Mouse (Mus musculus) forebrain, embryonic 16.5 days (tissue): ENCODE data around the gene Stk24. TPM values are rescaled to one million over a fixed set of nuclear protein-coding genes. Genes with fewer than 3 reads are reported as not detected.

Source experiments
- ATAC-seq: fragments of 200-750 bp; cut with Nextera tagmentation; 2 replicates; pipeline ENCODE4 v1.8.0; 2017; ENCODE audit warnings: mild to moderate bottlenecking, moderate library complexity
- H3K27ac ChIP-seq: fragments of 300-500 bp; sonication (generic); 2 replicates; pipeline ENCODE4 v1.5.1; 2014; ENCODE audit warnings: low read length, control low read depth
- H3K27me3 ChIP-seq: fragments of 300-500 bp; sonication (generic); replicated peaks from 2 replicates; pipeline ENCODE4 v1.6.1; 2014; ENCODE audit warnings: low read length; ENCODE audit not compliant: control insufficient read depth, insufficient read depth
- H3K36me3 ChIP-seq: fragments of 300-500 bp; sonication (generic); 2 replicates; pipeline ENCODE4 v1.6.1; 2014; ENCODE audit not compliant: control insufficient read depth, insufficient read depth
- H3K4me1 ChIP-seq: fragments of 300-500 bp; sonication (generic); replicated peaks from 2 replicates; pipeline ENCODE4 v1.6.1; 2014; ENCODE audit warnings: low read length; ENCODE audit not compliant: control insufficient read depth, insufficient read depth
- H3K4me2 ChIP-seq: fragments of 300-500 bp; sonication (generic); 2 replicates; pipeline ENCODE4 v1.6.1; 2014; ENCODE audit warnings: mild to moderate bottlenecking, low read length, control low read depth
- H3K4me3 ChIP-seq: fragments of 300-500 bp; sonication (generic); replicated peaks from 2 replicates; pipeline ENCODE4 v1.5.1; 2014; ENCODE audit warnings: mild to moderate bottlenecking, low read length, control low read depth
- H3K9ac ChIP-seq: fragments of 300-500 bp; sonication (generic); replicated peaks from 2 replicates; pipeline ENCODE4 v1.6.1; 2014; ENCODE audit warnings: low read depth, low read length, control low read depth
- H3K9me3 ChIP-seq: fragments of 300-500 bp; sonication (generic); 2 replicates; pipeline ENCODE4 v1.6.1; 2016; ENCODE audit warnings: low read length; ENCODE audit not compliant: control insufficient read depth
- WGBS: fragments of 180-500 bp; shearing (Covaris S2); extraction: QIAGEN DNeasy Blood & Tissue Kit; methylation state at CpG from one replicate; pipeline ENCODE4 v1.1.7; 2014; 5-methylcytosine and 5-hydroxymethylcytosine counted together
- polyA plus RNA-seq: library from polyadenylated mRNA; unstranded; fragments of >200 nt; fragmentation: Nextera tagmentation; extraction: Ambion mirVana; gene quantifications from 2 replicates; pipeline ENCODE4 v1.2.1, GENCODE M21; 2015

The Stk24 gene
- polyA plus RNA-seq, 1 experiment from 2014 or later = 20.5 TPM

DNA sequence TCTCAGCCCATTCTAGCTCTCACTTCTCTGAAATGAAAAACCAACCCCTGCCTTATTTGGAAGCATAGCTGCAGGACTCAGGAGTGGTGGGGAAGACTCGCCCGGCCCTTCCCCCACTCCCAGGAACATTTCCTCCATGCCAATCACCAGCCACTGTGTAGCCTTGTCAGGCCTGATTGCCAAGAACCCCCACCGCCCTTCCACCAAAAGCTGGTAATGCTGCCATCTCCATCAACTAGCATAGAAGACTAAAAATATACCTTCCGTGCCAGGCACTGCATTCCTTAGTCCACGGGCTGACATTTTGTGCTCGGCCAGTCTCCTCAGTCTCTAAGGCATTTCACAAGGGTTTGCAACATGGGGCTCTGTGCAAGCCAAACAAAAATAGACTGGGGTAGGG lies 109.3 kb downstream of the Stk24 start:
- Histone ChIP-seq H3K9ac (no peak overlapping the region), H3K4me3 (no peak overlapping the region), H3K4me1 (no peaks in the 10 kb centered on the region), H3K9me3 (no peaks in the 10 kb centered on the region), H3K27me3 (no peaks in the 10 kb centered on the region), H3K4me2 (no peak overlapping the region), H3K36me3 (peaks cover 2% of the 10 kb centered on the region; the same call in 1 of the 2 replicates), H3K27ac (no peak overlapping the region)
- ATAC-seq = no peak
- 84% methylated on average over 6 of the region's 6 CpGs for WGBS

DNA sequence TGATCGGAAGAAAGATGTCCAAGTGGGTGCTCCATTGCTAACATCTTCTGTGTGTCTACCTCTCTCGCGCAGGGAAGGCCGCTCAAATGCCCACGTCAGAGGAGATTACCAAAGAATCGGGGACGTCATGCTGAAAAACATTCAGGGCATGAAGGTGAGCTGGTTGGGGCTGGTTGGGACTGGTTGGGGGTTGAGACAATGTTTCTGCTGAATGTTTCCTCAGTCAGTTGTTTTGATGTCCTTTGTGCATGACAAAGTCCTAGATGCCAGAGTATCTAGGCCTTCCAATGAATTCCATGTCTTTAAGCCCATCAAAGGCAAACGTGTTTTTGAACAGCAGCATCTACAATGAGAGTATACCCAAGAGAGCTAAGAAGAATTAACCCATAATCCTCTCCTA lies 112.0 kb downstream of the Stk24 start:
- no peaks in the 10 kb centered on the region for H3K4me1 ChIP-seq
- no peak overlapping the region for H3K27ac ChIP-seq
- H3K9me3 ChIP-seq = no peaks in the 10 kb centered on the region
- ATAC-seq = no peak
- H3K4me2 ChIP-seq = no peak overlapping the region
- no peaks in the 10 kb centered on the region for H3K27me3 ChIP-seq
- peaks cover under 1% of the 10 kb centered on the region; the same call in 1 of the 2 replicates for H3K36me3 ChIP-seq
- WGBS = 91% methylated on average over 8 of the region's 8 CpGs
- no peak overlapping the region for H3K4me3 ChIP-seq
- H3K9ac ChIP-seq = no peak overlapping the region

GRCm38 (mm10) chr14:121264453-121264852 lies 115.4 kb downstream of the Stk24 start:
- WGBS = 89% methylated on average over 6 of the region's 6 CpGs
- H3K9me3 ChIP-seq = no peaks in the 10 kb centered on the region
- no peak overlapping the region for H3K4me3 ChIP-seq
- H3K4me1 ChIP-seq = no peaks in the 10 kb centered on the region
- no peaks in the 10 kb centered on the region for H3K27me3 ChIP-seq
- H3K36me3 ChIP-seq = no peaks in the 10 kb centered on the region
- no peak for ATAC-seq
- H3K9ac ChIP-seq = no peak overlapping the region
- H3K27ac ChIP-seq = no peak overlapping the region
- H3K4me2 ChIP-seq = no peak overlapping the region

- Histone ChIP-seq H3K9me3 (no peaks in the 10 kb centered on the region), H3K27ac (no peak overlapping the region), H3K27me3 (no peaks in the 10 kb centered on the region), H3K36me3 (no peaks in the 10 kb centered on the region), H3K4me1 (no peaks in the 10 kb centered on the region), H3K4me3 (no peak overlapping the region), H3K9ac (no peak overlapping the region), H3K4me2 (no peak overlapping the region)
- ATAC-seq = no peak
- 83% methylated on average over 2 of the region's 2 CpGs for WGBS
Measured at GRCm38 (mm10) chr14:121263912-121264311, 115.9 kb downstream of the Stk24 start.

DNA sequence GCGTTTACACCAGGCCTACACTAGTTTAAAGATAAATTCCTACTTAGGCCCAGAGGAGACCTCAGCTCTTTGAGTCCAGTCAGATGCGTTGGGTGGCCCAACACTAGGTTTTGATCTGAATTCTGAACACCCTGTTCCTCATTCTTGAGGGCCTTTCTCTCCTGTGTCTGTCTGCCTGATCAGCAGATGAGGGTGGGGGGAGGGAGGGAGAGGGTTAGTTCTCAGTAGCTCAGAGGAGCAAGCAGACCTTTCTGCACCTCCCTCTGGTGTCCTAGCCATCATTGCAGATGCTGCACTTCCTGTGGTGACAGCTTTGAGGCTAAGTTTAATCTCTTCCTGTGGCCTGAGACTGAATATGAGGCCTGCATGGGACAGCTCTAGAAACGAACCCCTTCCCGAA lies 117.2 kb downstream of the Stk24 start:
- no peaks in the 10 kb centered on the region for H3K36me3 ChIP-seq
- no peak overlapping the region for H3K27ac ChIP-seq
- no peak for ATAC-seq
- no peak overlapping the region for H3K9ac ChIP-seq
- H3K4me3 ChIP-seq = no peak overlapping the region
- 72% methylated on average over 4 of the region's 4 CpGs for WGBS
- H3K27me3 ChIP-seq = no peaks in the 10 kb centered on the region
- H3K4me1 ChIP-seq = no peaks in the 10 kb centered on the region
- no peaks in the 10 kb centered on the region for H3K9me3 ChIP-seq
- H3K4me2 ChIP-seq = no peak overlapping the region

DNA sequence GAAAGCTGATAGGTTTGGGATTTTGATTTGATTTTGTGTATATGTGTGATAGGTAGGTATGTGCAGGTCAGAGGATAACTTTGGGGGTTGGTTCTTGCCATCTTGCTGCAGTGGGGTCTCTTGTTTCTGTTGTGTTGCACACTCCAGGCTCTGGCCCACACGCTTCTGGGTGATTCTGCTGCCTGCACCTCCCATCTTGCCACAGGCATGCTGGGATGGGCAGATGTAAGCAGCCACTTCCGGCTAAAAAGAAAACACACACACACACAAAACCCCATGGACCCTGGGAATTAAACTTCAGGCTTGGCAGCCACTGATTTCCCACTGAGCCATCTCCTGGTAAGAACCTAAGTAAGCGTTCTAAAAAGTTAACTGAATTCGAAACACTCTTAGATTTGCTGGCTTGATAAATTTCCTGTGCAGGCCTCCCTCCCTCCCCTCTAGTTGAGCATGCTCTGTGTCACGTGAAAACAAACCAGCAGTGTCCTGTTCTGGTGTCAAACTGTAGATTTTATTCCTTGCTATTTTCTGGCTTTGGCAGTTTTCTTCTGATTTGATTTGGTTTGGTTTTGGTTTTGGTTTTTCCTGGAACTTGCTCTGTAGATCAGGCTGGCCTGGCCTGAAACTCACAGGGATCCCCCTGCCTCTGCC lies 118.5 kb downstream of the Stk24 start:
- Histone ChIP-seq H3K9ac (no peak overlapping the region), H3K4me3 (no peak overlapping the region), H3K36me3 (no peaks in the 10 kb centered on the region), H3K4me2 (no peak overlapping the region), H3K27me3 (no peaks in the 10 kb centered on the region), H3K27ac (no peak overlapping the region), H3K9me3 (no peaks in the 10 kb centered on the region), H3K4me1 (no peaks in the 10 kb centered on the region)
- 81% methylated on average over 5 of the region's 5 CpGs for WGBS
- ATAC-seq = no peak

- peak; percentile 75 for ATAC-seq
- no peaks in the 10 kb centered on the region for H3K36me3 ChIP-seq
- H3K27me3 ChIP-seq = no peaks in the 10 kb centered on the region
- H3K27ac ChIP-seq = no peak overlapping the region
- WGBS = 49% methylated on average over 7 of the region's 7 CpGs
- H3K9me3 ChIP-seq = no peaks in the 10 kb centered on the region
- no peak overlapping the region for H3K4me2 ChIP-seq
- no peak overlapping the region for H3K4me3 ChIP-seq
- H3K4me1 ChIP-seq = no peaks in the 10 kb centered on the region
- H3K9ac ChIP-seq = no peak overlapping the region
Measured at GRCm38 (mm10) chr14:121259789-121260188, 120.0 kb downstream of the Stk24 start.

GRCm38 (mm10) chr14:121259332-121259731 lies 120.5 kb downstream of the Stk24 start:
- ATAC-seq = peak; percentile 18; the same call in 1 of the 2 replicates
- no peak overlapping the region for H3K4me2 ChIP-seq
- H3K27me3 ChIP-seq = no peaks in the 10 kb centered on the region
- H3K4me3 ChIP-seq = no peak overlapping the region
- H3K36me3 ChIP-seq = no peaks in the 10 kb centered on the region
- WGBS = 66% methylated on average over 11 of the region's 11 CpGs
- H3K9ac ChIP-seq = no peak overlapping the region
- H3K27ac ChIP-seq = 0 out of 2 replicates have a peak overlapping the region, but pooled peaks have one; percentile 20
- no peaks in the 10 kb centered on the region for H3K4me1 ChIP-seq
- H3K9me3 ChIP-seq = no peaks in the 10 kb centered on the region

DNA sequence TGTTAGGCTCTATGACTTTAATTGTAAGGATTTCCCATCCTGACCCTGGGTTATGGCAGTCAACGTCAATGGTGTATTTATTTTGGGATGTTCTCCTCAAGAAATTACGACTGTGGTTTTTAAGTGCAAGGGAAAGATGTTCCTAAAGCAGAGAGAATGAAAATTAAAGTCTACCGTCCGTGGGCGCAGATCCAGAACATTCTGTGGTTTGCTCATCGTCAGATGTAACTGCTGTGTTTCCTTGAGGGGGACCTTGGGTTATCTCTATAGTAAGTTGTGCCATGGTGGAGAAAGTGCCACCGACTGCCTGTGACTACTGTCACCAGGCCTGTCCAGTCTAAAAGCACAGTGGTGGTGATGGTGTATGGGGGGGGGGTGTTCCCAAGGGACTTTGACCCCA lies 122.9 kb downstream of the Stk24 start:
- H3K27ac ChIP-seq = no peak overlapping the region
- H3K4me1 ChIP-seq = no peaks in the 10 kb centered on the region
- no peak overlapping the region for H3K4me3 ChIP-seq
- H3K36me3 ChIP-seq = no peaks in the 10 kb centered on the region
- H3K9ac ChIP-seq = no peak overlapping the region
- H3K27me3 ChIP-seq = no peaks in the 10 kb centered on the region
- H3K9me3 ChIP-seq = no peaks in the 10 kb centered on the region
- 97% methylated on average over 7 of the region's 7 CpGs for WGBS
- no peak overlapping the region for H3K4me2 ChIP-seq
- no peak for ATAC-seq

- Histone ChIP-seq H3K27ac (no peak overlapping the region), H3K4me2 (no peak overlapping the region), H3K27me3 (no peaks in the 10 kb centered on the region), H3K36me3 (peaks cover 1% of the 10 kb centered on the region; the same call in 1 of the 2 replicates), H3K9me3 (no peaks in the 10 kb centered on the region), H3K4me3 (no peak overlapping the region), H3K9ac (no peak overlapping the region), H3K4me1 (no peaks in the 10 kb centered on the region)
- ATAC-seq = no peak
- WGBS = 93% methylated on average over 13 of the region's 13 CpGs
Measured at GRCm38 (mm10) chr14:121255469-121255868, 124.3 kb downstream of the Stk24 start.
